Mouse (Mus musculus) heart, adult 2 months (tissue): ENCODE measurements around the gene Banf1.

Experiments
- CTCF ChIP-seq: fragments of 200-600 bp; IDR thresholded peaks from 2 replicates; pipeline ENCODE4 v1.8.1; 2022; ENCODE audit warnings: antibody characterized with exemption, mild to moderate bottlenecking, moderate library complexity
- EP300 ChIP-seq: fragments of 200-500 bp; IDR thresholded peaks from 2 replicates; pipeline ENCODE4 v1.6.1; 2011; ENCODE audit warnings: low read depth, low read length, control low read depth; ENCODE audit not compliant: insufficient read depth
- POLR2A ChIP-seq: fragments of 200-500 bp; IDR thresholded peaks from 2 replicates; pipeline ENCODE4 v1.6.1; 2011; ENCODE audit warnings: mild to moderate bottlenecking, low read depth, low read length, control low read depth; ENCODE audit not compliant: insufficient read depth

DNA sequence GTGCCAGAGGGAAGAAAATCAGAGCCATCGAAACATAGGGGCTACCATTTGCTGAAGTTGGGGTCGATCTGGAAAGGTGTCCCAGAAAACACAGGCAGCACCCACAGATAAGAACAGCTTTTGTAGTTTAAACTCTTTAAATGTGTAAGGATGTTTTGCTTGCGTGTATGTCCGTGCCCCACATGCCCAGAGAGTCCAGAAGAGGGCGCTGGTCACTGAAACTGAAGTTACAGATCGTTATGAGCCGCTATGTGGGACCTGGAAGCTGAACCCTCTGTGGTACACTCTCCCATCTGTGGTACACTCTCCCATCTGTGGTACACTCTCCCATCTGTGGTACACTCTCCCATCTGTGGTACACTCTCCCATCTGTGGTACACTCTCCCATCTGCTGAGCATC is 40.2 kb upstream of the Banf1 start:
- TF ChIP-seq POLR2A, result no peak
- TF ChIP-seq CTCF, result peak; percentile 74
- TF ChIP-seq EP300, result peak; percentile 39; the same call in 1 of the 2 replicates
